Mouse (Mus musculus) thymus, postnatal 36 days (tissue): ENCODE measurements around the gene Sstr4.

Experiments
- DNase-seq, 2 experiments: peaks; one replicate each; pipeline ENCODE4 v3.0.0; 2022; ENCODE audit warnings: mixed read lengths in 2 of 2

Sstr4 gene

DNA sequence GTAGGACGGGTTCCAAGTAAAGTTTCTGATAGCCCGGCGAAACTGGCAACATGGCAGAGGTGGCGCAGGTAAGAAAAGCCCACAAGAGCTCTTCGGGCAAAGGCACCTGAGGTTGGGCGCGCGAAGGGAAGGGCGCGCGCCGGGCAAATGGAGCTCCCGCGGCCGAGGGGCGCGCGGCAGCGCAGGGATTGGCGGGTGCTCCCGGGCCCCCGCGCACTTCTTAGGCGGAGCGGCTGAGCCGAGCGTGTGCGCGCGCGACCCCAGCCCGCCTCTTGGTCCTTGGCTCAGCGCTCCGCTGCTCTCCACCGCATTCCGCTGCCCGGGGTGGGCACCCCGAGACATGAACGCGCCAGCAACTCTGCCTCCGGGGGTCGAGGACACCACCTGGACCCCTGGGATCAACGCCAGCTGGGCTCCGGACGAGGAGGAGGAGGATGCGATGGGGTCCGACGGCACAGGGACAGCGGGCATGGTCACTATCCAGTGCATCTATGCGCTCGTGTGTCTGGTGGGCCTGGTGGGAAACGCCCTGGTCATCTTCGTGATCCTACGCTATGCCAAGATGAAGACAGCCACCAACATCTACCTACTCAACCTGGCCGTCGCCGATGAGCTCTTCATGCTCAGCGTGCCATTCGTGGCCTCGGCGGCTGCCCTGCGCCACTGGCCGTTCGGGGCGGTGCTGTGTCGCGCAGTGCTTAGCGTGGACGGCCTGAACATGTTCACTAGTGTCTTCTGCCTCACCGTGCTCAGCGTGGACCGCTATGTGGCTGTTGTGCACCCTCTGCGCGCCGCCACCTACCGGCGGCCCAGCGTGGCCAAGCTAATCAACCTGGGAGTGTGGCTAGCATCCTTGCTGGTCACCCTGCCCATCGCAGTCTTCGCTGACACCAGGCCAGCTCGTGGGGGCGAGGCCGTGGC, at the start of gene Sstr4:
Gene Sstr4, plus strand, starts transcription at position 214 of the 921 bp plus-strand sequence.
- peak in 1 of 2 experiments; percentile 17 for DNase-seq

DNA sequence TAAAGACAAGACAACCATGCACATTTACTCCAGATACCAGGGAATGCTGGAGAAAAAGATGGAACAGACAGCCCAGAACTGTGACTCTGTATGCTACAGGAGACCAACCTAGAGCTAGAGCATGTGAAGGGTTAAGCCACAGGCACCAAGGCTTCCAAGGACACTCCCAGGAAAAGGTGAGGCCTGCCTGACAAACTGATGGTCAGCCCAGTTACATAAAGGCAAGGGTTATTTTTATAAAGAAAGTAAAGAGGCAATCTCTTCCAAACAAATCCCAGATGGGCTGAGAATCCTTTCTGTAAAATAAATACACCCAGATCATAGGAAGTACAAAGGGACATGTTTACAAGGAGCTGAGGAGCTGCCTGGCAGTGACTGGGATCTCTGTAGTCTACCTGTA, 49.8 kb upstream of the Sstr4 start:
- no peak for DNase-seq

DNA sequence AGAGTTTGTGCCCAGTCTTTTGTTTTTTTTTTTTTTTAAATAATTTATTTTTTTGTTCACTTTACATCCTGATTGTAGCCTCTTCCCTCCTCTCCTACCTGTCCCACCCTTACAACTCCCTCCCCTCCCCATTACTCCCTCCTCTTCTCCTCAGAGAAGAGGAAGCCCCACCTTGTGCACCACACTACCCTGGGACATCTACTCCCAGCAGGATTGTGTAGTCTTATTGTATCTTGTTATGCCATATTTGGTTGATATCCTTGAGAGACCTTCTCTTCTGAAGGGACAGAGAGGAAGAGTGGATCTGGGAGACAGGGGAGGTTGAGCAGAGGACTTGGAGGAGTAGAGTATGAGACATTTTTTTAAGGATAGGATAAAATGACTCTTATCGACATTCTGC, 48.2 kb upstream of the Sstr4 start:
- DNase-seq, result no peak

- DNase-seq, result no peak
These were observed 45.4 kb upstream of the Sstr4 start for GRCm38 (mm10) chr2:148349509-148350307.

GRCm38 (mm10) chr2:148350460-148350859, 44.7 kb upstream of the Sstr4 start:
- DNase-seq, result no peak

GRCm38 (mm10) chr2:148352655-148353054, 42.5 kb upstream of the Sstr4 start:
- DNase-seq, result no peak

- DNase-seq, result no peak
These were observed 38.0 kb upstream of the Sstr4 start for GRCm38 (mm10) chr2:148357145-148357544.

DNA sequence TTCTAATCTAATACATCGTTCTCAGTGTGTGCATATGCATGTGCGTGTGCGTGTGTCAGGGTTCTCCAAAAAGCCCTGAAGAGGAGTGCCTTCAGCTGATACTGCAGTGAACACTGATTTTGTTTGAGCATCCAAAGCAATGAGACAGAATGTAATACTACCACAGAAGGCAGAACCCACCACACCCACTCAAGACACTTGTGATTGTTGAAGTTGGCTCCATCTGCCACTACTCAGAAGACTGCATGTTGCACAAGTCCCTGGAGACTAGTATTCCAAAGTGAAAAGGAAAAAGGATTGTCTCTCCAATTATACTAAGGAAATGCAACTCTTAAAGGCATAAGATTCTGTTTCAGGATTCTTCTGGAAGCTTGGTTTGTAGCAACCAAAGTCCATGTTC, 30.6 kb upstream of the Sstr4 start:
- DNase-seq, result no peak

DNA sequence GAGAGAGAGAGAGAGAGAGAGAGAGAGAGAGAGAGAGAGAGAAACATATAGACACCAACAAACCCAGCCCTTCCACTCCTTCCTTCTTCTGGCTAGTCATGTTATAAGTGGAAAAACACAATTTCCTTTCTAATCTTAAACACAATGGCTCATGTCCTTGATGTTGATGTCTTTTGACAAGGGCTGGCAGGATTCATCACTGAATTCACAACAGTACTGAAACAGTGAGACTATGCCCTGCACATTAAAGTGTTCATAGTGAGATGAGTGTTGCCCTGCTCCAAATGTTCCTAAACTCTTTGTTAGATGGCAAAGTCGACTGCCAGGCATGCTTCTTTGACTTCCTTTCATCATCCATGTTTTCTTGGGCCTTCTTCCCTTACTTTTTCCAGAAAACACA, 29.9 kb upstream of the Sstr4 start:
- DNase-seq, result no peak

- no peak for DNase-seq
These were observed 23.2 kb upstream of the Sstr4 start for GRCm38 (mm10) chr2:148371743-148372630.

GRCm38 (mm10) chr2:148373602-148374071, 21.5 kb upstream of the Sstr4 start:
- DNase-seq, result no peak

DNA sequence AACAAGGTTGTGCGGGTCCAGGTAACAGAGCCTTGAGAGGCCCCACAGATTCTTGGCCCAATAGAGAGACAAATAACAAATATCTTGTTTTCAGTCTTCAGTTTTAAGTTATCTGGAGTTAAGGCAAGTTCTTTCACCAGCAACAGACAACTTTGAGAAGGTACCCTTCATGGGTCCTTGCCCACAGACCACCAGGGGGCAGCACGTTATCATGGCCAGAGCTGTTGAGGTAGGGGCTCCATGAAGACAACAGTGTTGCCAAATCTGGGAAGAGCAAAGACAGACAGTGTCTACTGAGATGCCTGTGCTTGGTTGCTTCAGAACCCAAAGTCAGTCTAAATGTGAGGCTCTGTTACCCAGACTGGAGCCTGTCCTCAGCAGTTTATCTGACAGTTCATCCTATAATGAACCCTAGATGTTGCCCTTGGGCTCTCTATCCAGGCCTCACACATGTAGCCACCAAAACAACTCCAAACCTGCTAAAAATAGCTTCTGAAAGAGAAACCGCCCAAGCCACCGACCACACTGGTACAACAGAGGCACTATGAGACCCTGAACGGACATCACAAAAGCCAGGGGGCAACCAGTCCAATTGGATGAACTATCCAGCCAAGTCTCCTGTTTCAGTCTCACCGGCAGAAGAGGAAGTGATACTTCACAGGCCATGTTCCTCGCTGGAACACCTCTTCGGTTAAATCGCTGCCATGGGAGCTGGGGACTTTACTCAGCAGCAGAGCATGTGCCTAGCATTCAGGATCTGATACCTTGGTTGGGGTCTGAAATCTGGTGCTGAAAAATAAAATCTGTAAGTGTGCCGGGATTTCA, 19.6 kb upstream of the Sstr4 start:
- peak; percentile 48 to 49 for DNase-seq

- DNase-seq, result no peak
These were observed 16.3 kb upstream of the Sstr4 start for GRCm38 (mm10) chr2:148378817-148379342.

- DNase-seq, result no peak
These were observed 15.2 kb upstream of the Sstr4 start for GRCm38 (mm10) chr2:148379899-148380413.

GRCm38 (mm10) chr2:148381076-148381475, 14.1 kb upstream of the Sstr4 start:
- DNase-seq, result no peak

- DNase-seq, result no peak
These were observed 8.7 kb upstream of the Sstr4 start for GRCm38 (mm10) chr2:148386476-148386875.

- no peak for DNase-seq
These were observed 8.2 kb upstream of the Sstr4 start for GRCm38 (mm10) chr2:148386927-148387326.

DNA sequence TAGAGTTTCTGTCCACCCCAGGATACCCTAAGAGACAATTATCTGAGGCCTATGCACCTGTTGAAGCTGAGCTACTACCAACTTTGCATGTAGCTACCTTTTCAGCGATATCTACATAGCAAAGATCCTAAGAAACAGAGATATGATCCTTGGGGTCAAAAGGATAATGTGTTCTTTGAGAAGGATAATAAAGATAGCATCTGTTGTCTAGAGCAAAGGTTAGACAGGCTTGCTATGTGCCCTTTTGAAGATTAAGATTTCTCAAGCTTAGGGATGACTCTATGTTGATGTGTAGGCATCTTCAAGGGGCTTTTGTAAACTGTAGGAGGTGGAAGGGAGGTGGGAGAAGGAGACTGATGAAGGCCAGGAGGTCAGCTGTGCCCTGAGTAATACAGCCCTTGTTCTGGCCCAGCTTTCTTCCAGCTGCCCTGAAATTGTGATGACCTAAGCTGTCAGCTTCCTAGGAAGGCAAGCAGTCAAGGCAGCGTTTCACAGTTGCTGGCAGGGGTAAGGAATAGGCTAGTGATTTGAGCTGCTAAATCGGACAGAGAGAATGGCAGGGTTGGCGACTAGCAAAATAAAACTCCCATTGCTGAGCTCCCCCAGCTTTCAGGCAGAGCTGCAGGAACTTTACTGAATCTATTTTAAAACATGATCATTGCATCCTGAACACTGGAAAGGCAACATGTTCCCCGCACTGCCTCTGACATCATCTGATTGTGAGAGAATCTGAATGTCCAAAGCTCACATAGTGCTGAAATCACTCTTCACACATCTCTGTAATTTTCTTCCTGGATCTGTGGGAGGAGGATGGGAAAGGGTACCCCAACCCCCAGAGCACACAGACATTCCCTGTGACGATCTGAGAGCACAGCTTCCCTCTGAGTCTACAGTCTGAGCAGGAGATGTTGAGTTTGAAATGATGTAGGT, 7.2 kb upstream of the Sstr4 start:
- DNase-seq, result no peak

DNA sequence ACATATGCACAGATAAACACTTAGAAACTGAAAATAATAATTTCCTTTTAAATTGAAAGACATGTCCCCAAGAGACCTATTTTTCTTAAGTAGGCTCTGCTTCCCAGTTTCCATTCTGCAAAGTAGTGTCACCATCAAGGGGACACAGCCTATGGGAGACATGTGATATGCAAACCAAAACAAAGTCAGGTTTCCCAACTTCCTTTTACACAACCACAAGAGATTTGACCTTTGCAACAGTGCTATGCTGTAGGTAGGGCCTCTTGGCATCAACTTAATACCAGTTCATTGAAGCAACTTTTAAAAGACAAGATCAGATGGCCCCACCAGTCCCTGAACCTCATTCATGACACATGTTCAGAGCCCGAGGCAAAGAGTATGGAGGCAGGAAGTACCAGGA, 2.0 kb upstream of the Sstr4 start:
- no peak for DNase-seq

DNA sequence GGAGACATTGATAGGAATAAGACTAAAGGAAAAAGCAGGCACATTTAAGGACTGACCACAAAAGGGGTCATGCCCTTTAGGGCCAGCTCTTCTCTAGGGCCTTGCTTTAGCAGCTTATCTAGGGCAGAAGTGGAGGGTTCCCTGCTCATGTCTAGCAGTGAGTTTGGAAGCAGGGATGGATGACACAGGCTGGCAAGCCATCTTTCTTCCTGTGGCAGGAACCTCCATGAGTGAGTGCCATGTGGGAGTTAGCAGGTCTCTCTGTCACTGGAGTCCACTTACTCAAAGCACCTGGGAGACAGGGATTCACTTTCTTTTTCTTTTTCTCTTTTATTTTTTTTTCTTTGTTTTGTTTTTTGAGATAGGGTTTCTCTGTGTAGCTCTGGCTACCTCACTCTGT, 1.3 kb upstream of the Sstr4 start:
- no peak for DNase-seq
